Mouse (Mus musculus): ENCODE measurements around the gene Olfr364-ps1.

Olfr364-ps1 gene

GRCm38 (mm10) chr2:37139022-37139421 is at the start of gene Olfr364-ps1:
Gene Olfr364-ps1, plus strand, starts transcription at chr2:37139322.
- no peak for DNase-seq

GRCm38 (mm10) chr2:37117810-37118209 is 21.3 kb upstream of the Olfr364-ps1 start, which contains the start of gene Olfr362:
Gene Olfr362, minus strand, starts transcription at chr2:37117910.
- DNase-seq: no peak

GRCm38 (mm10) chr2:37187898-37188297 is 48.8 kb downstream of the Olfr364-ps1 start, which contains the start of gene Olfr365:
Gene Olfr365, plus strand, starts transcription at chr2:37188198.
- no peak for DNase-seq
